Mouse (Mus musculus) lung, embryonic 16.5 days (tissue): ENCODE results near the gene Lactbl1. TPM values are rescaled to one million over a fixed set of nuclear protein-coding genes. Genes with fewer than 3 reads are reported as not detected.
A peak's percentile ranks its signal among the peaks of the same experiment; 100 is the strongest.

Source experiments
- ATAC-seq: fragments of 200-750 bp; cut with Nextera tagmentation; 2 replicates; pipeline ENCODE4 v1.8.0; 2017; ENCODE audit warnings: low read depth, mild to moderate bottlenecking, moderate library complexity
- H3K27ac ChIP-seq: fragments of 300-500 bp; sonication (generic); 2 replicates; pipeline ENCODE4 v1.5.1; 2014; ENCODE audit warnings: mild to moderate bottlenecking, control low read depth, low read length
- H3K27me3 ChIP-seq: fragments of 300-500 bp; sonication (generic); 2 replicates; pipeline ENCODE4 v1.6.1; 2014; ENCODE audit warnings: low read depth, low read length, mixed read lengths; ENCODE audit not compliant: control insufficient read depth, insufficient read depth
- H3K36me3 ChIP-seq: fragments of 300-500 bp; sonication (generic); 2 replicates; pipeline ENCODE4 v1.6.1; 2014; ENCODE audit warnings: low read length; ENCODE audit not compliant: control insufficient read depth, insufficient read depth
- H3K4me1 ChIP-seq: fragments of 300-500 bp; sonication (generic); replicated peaks from 2 replicates; pipeline ENCODE4 v1.6.1; 2014; ENCODE audit warnings: low read length, mixed read lengths; ENCODE audit not compliant: control insufficient read depth, insufficient read depth
- H3K4me2 ChIP-seq: fragments of 300-500 bp; sonication (generic); 2 replicates; pipeline ENCODE4 v1.6.1; 2014; ENCODE audit warnings: low read depth, low read length, control low read depth
- H3K4me3 ChIP-seq: fragments of 300-500 bp; sonication (generic); 2 replicates; pipeline ENCODE4 v1.5.1; 2014; ENCODE audit warnings: mild to moderate bottlenecking, low read length, control low read depth
- H3K9ac ChIP-seq: fragments of 300-500 bp; sonication (generic); 2 replicates; pipeline ENCODE4 v1.6.1; 2014; ENCODE audit warnings: low read length, control low read depth
- H3K9me3 ChIP-seq: fragments of 300-500 bp; sonication (generic); 2 replicates; pipeline ENCODE4 v1.6.1; 2016; ENCODE audit warnings: low read length; ENCODE audit not compliant: control insufficient read depth
- WGBS: fragments of 180-500 bp; shearing (Covaris S2); extraction: QIAGEN DNeasy Blood & Tissue Kit; methylation state at CpG from one replicate; pipeline ENCODE4 v1.1.7; 2014; 5-methylcytosine and 5-hydroxymethylcytosine counted together
- polyA plus RNA-seq: library from polyadenylated mRNA; unstranded; fragments of >200 nt; fragmentation: Nextera tagmentation; extraction: Ambion mirVana; gene quantifications from 2 replicates; pipeline ENCODE4 v1.2.1, GENCODE M21; 2015

Lactbl1 gene
- polyA plus RNA-seq, 1 experiment from 2014 or later = not detected

- peak overlapping the region; percentile 99 for H3K4me3 ChIP-seq
- WGBS = 75% methylated on average over 2 of the region's 2 CpGs
- no peak for ATAC-seq
- H3K4me1 ChIP-seq = peaks cover 9% of the 10 kb centered on the region
- H3K27ac ChIP-seq = no peak overlapping the region
- H3K27me3 ChIP-seq = no peaks in the 10 kb centered on the region
- H3K4me2 ChIP-seq = peak overlapping the region; percentile 64
- no peaks in the 10 kb centered on the region for H3K36me3 ChIP-seq
- no peak overlapping the region for H3K9ac ChIP-seq
- H3K9me3 ChIP-seq = no peaks in the 10 kb centered on the region
Measured at GRCm38 (mm10) chr4:136600536-136600935, 21.9 kb upstream of the Lactbl1 start.

- H3K9ac ChIP-seq = peak overlapping the region; percentile 100
- H3K4me2 ChIP-seq = peak overlapping the region; percentile 64
- H3K27me3 ChIP-seq = no peaks in the 10 kb centered on the region
- peak overlapping the region; percentile 89; the same call in 1 of the 2 replicates for H3K27ac ChIP-seq
- H3K4me1 ChIP-seq = peaks cover 9% of the 10 kb centered on the region
- no peak for ATAC-seq
- no peaks in the 10 kb centered on the region for H3K36me3 ChIP-seq
- peak overlapping the region; percentile 99 for H3K4me3 ChIP-seq
- under 1% methylated on average over 13 of the region's 13 CpGs for WGBS
- H3K9me3 ChIP-seq = no peaks in the 10 kb centered on the region
Measured at GRCm38 (mm10) chr4:136601476-136601875, 20.9 kb upstream of the Lactbl1 start.

GRCm38 (mm10) chr4:136602018-136602554 is 20.3 kb upstream of the Lactbl1 start:
- H3K9ac ChIP-seq = peak overlapping the region; percentile 100
- H3K4me2 ChIP-seq = peak overlapping the region; percentile 64
- H3K27me3 ChIP-seq = no peaks in the 10 kb centered on the region
- H3K9me3 ChIP-seq = no peaks in the 10 kb centered on the region
- H3K4me3 ChIP-seq = peak overlapping the region; percentile 99
- ATAC-seq = peak; percentile 64
- H3K36me3 ChIP-seq = no peaks in the 10 kb centered on the region
- H3K4me1 ChIP-seq = peaks cover 9% of the 10 kb centered on the region
- peak overlapping the region; percentile 89 for H3K27ac ChIP-seq
- under 1% methylated on average over 66 of the region's 68 CpGs for WGBS

- WGBS = under 1% methylated on average over 44 of the region's 45 CpGs
- Histone ChIP-seq H3K4me1 (peaks cover 9% of the 10 kb centered on the region), H3K4me2 (peak within 1 kb of the TSS; percentile 64), H3K9me3 (no peaks in the 10 kb centered on the region), H3K27me3 (no peaks in the 10 kb centered on the region), H3K27ac (peak within 1 kb of the TSS; percentile 89), H3K9ac (peak within 1 kb of the TSS; percentile 100), H3K4me3 (peak within 1 kb of the TSS; percentile 99), H3K36me3 (no peaks in the 10 kb centered on the region)
- ATAC-seq = peak; percentile 92
Measured at GRCm38 (mm10) chr4:136602568-136602967, 19.9 kb upstream of the Lactbl1 start, which contains the start of gene Kdm1a. Kdm1a (minus strand) TSS chr4:136602723.

GRCm38 (mm10) chr4:136605756-136606485 is 16.5 kb upstream of the Lactbl1 start:
- WGBS = 83% methylated on average over 19 of the region's 19 CpGs
- Histone ChIP-seq H3K36me3 (no peaks in the 10 kb centered on the region), H3K4me2 (no peak overlapping the region), H3K9me3 (no peaks in the 10 kb centered on the region), H3K4me3 (no peak overlapping the region), H3K27me3 (no peaks in the 10 kb centered on the region), H3K9ac (no peak overlapping the region), H3K4me1 (peaks cover 3% of the 10 kb centered on the region), H3K27ac (no peak overlapping the region)
- no peak for ATAC-seq

GRCm38 (mm10) chr4:136610387-136610856 is 12.0 kb upstream of the Lactbl1 start, which contains the start of gene Tex46:
Tex46 (plus strand) TSS chr4:136610437.
- Histone ChIP-seq H3K36me3 (no peaks in the 10 kb centered on the region), H3K27me3 (no peaks in the 10 kb centered on the region), H3K4me3 (no peak within 1 kb of the TSS), H3K9ac (no peak within 1 kb of the TSS), H3K27ac (no peak within 1 kb of the TSS), H3K4me1 (no peaks in the 10 kb centered on the region), H3K4me2 (no peak within 1 kb of the TSS), H3K9me3 (no peaks in the 10 kb centered on the region)
- 38% methylated on average over 4 of the region's 4 CpGs for WGBS
- no peak for ATAC-seq

GRCm38 (mm10) chr4:136613657-136614056 is 8.8 kb upstream of the Lactbl1 start:
- 43% methylated on average over 7 of the region's 7 CpGs for WGBS
- H3K9ac ChIP-seq = no peak overlapping the region
- H3K27me3 ChIP-seq = no peaks in the 10 kb centered on the region
- no peaks in the 10 kb centered on the region for H3K4me1 ChIP-seq
- no peak for ATAC-seq
- no peak overlapping the region for H3K4me2 ChIP-seq
- H3K4me3 ChIP-seq = no peak overlapping the region
- H3K9me3 ChIP-seq = no peaks in the 10 kb centered on the region
- H3K27ac ChIP-seq = no peak overlapping the region
- H3K36me3 ChIP-seq = no peaks in the 10 kb centered on the region

GRCm38 (mm10) chr4:136621336-136621735 is 1.1 kb upstream of the Lactbl1 start:
- WGBS = 4% methylated on average over 1 of the region's 1 CpGs
- H3K27ac ChIP-seq = no peak overlapping the region
- H3K4me1 ChIP-seq = no peaks in the 10 kb centered on the region
- no peak overlapping the region for H3K4me2 ChIP-seq
- no peaks in the 10 kb centered on the region for H3K27me3 ChIP-seq
- no peaks in the 10 kb centered on the region for H3K9me3 ChIP-seq
- no peak for ATAC-seq
- no peak overlapping the region for H3K9ac ChIP-seq
- H3K4me3 ChIP-seq = no peak overlapping the region
- H3K36me3 ChIP-seq = no peaks in the 10 kb centered on the region

GRCm38 (mm10) chr4:136621956-136622355 is 465 bp upstream of the Lactbl1 start:
- no peak overlapping the region for H3K4me3 ChIP-seq
- no peak for ATAC-seq
- no peak overlapping the region for H3K4me2 ChIP-seq
- H3K9ac ChIP-seq = no peak overlapping the region
- no peak overlapping the region for H3K27ac ChIP-seq
- H3K27me3 ChIP-seq = no peaks in the 10 kb centered on the region
- H3K9me3 ChIP-seq = no peaks in the 10 kb centered on the region
- 46% methylated on average over 5 of the region's 5 CpGs for WGBS
- H3K36me3 ChIP-seq = no peaks in the 10 kb centered on the region
- H3K4me1 ChIP-seq = no peaks in the 10 kb centered on the region
